Mouse (Mus musculus) cortical plate, adult 2 months (tissue): ENCODE measurements around the gene Csmd2. TPM values are rescaled to one million over a fixed set of nuclear protein-coding genes. Genes with fewer than 3 reads are reported as not detected.
"Not testable (repeated sequence)": the region's sequence is repeated elsewhere in the genome, so short reads cannot be mapped to it uniquely, and the experiment has no call there.

Experiments
- H3K27ac ChIP-seq: fragments of 200-500 bp; 2 replicates; pipeline ENCODE4 v1.5.1; 2012; ENCODE audit warnings: low read length, control low read depth, inconsistent platforms; ENCODE audit not compliant: insufficient read depth
- H3K4me1 ChIP-seq: fragments of 200-500 bp; 2 replicates; pipeline ENCODE4 v1.6.1; 2011; ENCODE audit warnings: low read length; ENCODE audit not compliant: control insufficient read depth, insufficient read depth
- H3K4me3 ChIP-seq: fragments of 200-500 bp; 2 replicates; pipeline ENCODE4 v1.5.1; 2011; ENCODE audit warnings: mild to moderate bottlenecking, low read length, control low read depth; ENCODE audit not compliant: insufficient read depth
- CTCF ChIP-seq: fragments of 200-500 bp; IDR thresholded peaks from 2 replicates; pipeline ENCODE4 v1.5.1; 2011; ENCODE audit warnings: mild to moderate bottlenecking, control low read depth, low read length; ENCODE audit not compliant: insufficient read depth; ENCODE audit errors: extremely low read depth
- POLR2A ChIP-seq: fragments of 200-500 bp; IDR thresholded peaks from 2 replicates; pipeline ENCODE4 v1.6.1; 2011; ENCODE audit warnings: mild to moderate bottlenecking, low read length, control low read depth; ENCODE audit not compliant: insufficient read depth; ENCODE audit errors: extremely low read depth
- polyA plus RNA-seq: library from polyadenylated mRNA; depleted of rRNA; stranded (reverse); fragments of >200 nt; gene quantifications from 2 replicates; pipeline ENCODE4 v1.2.3, GENCODE M21; 2012; rRNA removed

The Csmd2 gene
- polyA plus RNA-seq, 1 experiment, result 29.3 TPM

DNA sequence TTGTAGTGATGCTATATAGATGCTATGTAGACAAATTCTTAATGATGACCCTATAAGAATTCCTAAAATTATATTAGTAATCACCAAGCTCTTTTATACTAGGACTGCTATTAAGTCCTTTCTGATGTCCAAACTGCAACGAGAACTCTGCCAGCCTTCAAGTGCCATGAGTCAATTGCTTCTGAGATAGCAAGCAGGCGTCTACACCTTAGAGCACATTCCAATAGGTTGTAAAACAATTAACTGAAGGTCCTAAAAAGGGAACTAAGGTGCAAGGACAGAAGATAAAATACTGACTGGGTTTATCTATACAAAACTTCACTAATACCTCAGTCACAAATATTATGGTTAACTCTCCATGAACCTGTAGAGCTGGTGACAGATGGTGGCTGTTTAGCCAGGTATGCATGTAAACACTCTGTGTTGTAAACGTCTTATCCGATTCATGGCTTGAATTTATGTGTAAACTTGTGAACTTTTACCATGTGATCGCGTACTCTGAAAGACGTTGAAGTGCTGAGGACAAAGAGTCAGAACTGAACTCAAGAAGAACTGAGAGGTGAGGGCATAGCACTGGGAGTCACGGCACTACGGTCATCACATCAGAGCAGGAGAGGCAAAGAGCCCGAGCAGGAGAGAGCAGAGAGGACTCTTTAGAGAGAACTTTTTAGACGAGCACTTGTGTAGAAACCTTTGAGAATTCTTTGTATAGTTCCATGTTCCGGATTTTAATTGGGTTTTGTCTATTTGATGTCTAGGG lies 610.3 kb downstream of the Csmd2 start:
- Histone ChIP-seq H3K4me3 (no peak overlapping the region), H3K4me1 (no peaks in the 10 kb centered on the region), H3K27ac (no peak overlapping the region)
- TF ChIP-seq POLR2A (no peak), CTCF (no peak)

DNA sequence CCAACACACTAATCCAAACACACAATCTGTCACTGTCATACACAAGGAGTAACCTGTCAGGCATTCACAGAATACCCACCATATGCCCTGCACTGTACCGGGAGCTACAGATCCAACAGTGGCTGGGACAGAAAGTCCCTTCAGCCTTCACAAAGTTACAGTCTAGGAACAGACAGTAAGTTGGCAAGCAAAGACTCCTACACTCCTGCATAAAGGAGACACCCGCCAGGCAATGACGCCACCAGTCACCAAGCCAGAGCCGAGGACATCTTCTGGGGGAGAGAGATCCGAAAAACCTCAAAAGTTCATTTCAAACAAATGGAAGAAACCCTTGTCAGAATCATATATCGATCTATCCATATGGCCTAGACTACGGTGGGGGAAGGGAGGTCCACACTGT lies 618.9 kb downstream of the Csmd2 start:
- Histone ChIP-seq H3K4me1 (peaks cover 4% of the 10 kb centered on the region), H3K4me3 (no peak overlapping the region), H3K27ac (no peak overlapping the region)
- TF ChIP-seq POLR2A, result no peak

DNA sequence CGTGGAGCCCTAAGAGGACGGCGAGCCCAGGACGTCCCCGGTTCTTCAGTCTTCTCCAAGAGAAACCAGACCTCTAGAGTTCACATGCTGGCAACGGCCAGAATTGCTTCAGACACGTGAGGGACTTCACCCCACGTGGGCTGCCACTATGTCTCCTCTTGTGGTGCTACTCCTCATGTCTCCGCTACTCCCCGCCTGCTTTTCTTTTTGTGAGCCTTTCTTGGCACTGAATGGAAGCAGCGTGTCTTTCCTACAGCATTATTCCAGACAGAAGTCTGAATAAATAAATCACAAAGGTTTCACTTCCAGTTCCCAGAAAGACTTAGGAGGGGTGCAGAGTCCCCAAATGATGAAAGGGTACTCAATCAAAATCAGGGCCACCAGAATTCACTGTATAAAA lies 620.0 kb downstream of the Csmd2 start:
- TF ChIP-seq CTCF (no peak), POLR2A (no peak)
- no peak overlapping the region for H3K4me3 ChIP-seq
- no peak overlapping the region for H3K27ac ChIP-seq
- peaks cover 4% of the 10 kb centered on the region for H3K4me1 ChIP-seq

DNA sequence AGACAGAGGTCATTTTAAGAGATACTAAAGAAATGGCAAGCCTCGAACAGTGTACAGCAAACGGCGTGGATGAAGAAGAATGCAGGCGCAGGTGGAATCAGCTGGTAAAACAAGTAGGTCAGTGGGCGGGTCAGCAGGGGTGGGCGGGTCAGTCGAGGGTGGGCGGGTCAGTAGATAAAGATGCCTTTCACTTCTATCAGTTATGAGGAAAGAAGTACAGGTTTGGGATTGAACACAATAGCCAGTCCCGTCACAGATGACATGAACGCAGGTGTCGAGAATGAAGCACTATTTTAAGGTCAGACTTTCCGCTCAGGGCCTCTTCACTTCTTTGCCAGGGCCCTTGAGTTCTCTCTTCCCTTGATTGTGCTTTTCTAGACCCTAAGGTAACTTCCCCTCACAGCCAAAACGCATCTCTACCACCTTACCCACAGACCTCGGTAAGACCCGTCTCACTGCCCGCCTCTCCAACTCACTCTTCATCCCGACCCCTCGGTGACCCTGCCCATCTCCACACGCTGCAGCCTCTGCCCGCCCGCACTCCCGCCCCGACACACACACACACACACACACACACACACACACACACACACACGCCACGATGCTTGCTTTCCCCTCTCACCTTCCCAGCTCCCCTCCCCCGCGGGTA lies 621.7 kb downstream of the Csmd2 start:
- H3K4me1 ChIP-seq, result peaks cover 4% of the 10 kb centered on the region
- no peak for TF ChIP-seq POLR2A
- H3K4me3 ChIP-seq, result peak overlapping the region; percentile 76
- peak overlapping the region; percentile 51; the same call in 1 of the 2 replicates for H3K27ac ChIP-seq

DNA sequence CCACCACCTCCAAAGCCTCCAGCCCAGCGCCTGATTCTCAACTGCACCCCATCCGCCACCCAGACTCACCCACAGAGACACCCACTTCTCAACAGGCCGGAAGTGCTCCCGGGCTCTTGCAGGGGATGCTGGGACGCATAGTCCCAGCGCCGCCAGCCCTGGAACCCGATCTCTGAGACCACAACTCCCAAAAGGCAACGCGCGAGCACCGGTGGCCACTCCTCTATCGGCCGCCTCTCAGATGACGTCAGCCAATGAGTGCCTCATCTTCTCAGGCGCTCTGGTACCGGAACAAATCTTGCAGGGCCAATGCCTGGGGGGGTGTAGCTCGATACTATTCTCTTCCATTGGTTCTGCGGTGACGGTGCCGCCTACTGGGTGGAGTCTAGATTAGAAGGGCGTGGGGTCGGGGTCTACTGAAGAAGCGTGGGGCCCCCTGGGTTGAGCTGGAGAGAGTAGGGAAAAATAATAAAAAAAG lies 622.3 kb downstream of the Csmd2 start, which contains the start of gene Zscan20:
Gene Zscan20 (minus strand): TSS at position 174 of the 478 bp plus-strand sequence.
- Histone ChIP-seq H3K4me3 (peak within 1 kb of the TSS; percentile 76), H3K27ac (peak within 1 kb of the TSS; percentile 51; the same call in 1 of the 2 replicates), H3K4me1 (peaks cover 4% of the 10 kb centered on the region)
- no peak for TF ChIP-seq CTCF
- peak; percentile 59 for TF ChIP-seq POLR2A

DNA sequence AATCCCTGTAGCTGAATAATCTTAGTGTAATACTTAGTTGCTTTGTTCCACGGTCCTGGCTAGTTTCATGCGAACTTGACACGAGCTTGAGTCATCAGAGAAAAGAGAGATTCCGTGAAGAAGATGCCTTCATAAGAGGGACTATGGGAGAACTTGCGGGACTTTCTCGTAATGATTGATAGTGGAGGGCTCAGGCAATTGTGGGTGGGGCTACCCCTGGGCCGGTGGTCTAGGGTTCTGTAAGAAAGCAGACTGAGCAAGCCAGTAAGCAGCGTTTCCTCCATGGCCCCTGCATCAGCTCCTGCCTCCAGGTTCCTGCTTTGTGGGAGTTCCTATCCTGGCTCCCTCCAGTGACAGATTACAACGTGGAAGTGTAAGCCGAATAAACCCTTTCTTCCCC lies 623.0 kb downstream of the Csmd2 start:
- Histone ChIP-seq H3K27ac (no peak overlapping the region), H3K4me3 (no peak overlapping the region; the same call in 1 of the 2 replicates), H3K4me1 (peaks cover 4% of the 10 kb centered on the region)
- TF ChIP-seq CTCF, result no peak
- TF ChIP-seq POLR2A, result no peak

DNA sequence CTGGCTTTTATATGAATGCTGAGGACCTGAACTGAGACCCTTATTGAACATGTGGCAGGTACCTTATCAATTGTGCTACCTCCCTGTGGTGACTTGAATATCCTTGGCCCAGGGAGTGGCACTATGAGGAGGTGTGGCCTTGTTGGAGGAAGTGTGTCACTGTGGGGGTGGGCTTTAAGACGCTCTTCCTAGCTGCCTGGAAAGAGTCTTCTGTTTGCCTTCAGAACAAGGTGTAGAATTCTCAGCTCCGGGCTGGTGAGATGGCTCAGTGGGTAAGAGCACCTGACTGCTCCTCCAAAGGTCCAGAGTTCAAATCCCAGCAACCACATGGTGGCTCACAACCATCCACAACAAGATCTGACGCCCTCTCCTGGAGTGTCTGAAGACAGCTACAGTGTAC lies 624.1 kb downstream of the Csmd2 start:
- H3K4me3 ChIP-seq, H3K4me1 ChIP-seq, H3K27ac ChIP-seq: not testable (repeated sequence)

DNA sequence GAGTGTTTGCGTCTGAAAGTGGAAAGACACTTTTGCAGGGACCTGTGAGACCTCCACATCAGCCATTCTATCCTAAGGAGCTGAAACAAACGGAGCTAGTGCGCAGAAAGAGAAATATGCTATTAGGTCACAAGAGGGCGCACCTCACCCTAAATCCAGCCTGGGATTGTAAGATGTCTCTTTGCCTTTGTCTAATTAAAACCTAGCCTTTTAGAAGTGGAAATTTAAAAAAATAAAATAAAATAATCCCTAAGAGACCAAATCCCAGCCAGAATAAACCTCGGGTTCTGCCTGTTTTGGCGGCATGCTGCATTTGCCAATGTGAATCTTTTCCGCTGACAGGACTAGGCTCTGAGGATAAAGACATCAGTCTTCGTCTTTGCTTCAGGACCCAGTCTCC lies 625.7 kb downstream of the Csmd2 start:
- H3K27ac ChIP-seq, result no peak overlapping the region
- H3K4me1 ChIP-seq, result no peaks in the 10 kb centered on the region; the same call in 1 of the 2 replicates
- TF ChIP-seq CTCF (peak; percentile 88), POLR2A (no peak)
- H3K4me3 ChIP-seq, result no peak overlapping the region

DNA sequence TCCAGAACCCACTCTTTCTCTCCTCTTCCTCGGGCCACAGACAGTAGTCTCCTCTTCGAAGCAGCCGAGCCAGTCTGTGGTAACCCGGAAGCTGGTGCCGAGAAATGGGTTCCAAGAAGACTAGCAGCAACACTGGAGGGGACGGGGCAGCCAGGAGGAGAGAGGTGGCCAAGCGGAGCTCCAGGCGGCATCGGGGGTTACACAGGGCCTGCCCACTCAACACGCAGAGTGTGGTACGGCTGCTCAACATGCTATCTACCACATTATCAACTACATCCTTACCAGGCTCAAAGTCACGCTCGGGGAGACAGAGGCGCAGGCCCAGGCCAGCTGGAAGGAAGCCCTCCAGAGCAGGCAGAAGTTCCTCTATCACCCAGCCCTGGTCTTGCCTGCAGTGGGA lies 628.1 kb downstream of the Csmd2 start:
- H3K4me1 ChIP-seq, result no peaks in the 10 kb centered on the region
- TF ChIP-seq CTCF (no peak), POLR2A (no peak)
- H3K27ac ChIP-seq, result no peak overlapping the region
- no peak overlapping the region for H3K4me3 ChIP-seq

Other genes with a start within 250 kb of the Csmd2 start
- gene CK137956, start 16.9 kb upstream of the Csmd2 start, polyA plus RNA-seq, result 1.7 and 1.9 TPM in 2 replicates